Mouse (Mus musculus) left cerebral cortex, adult 18-20 months (tissue): Measurements from ENCODE around the gene Tle2. TPM values are rescaled to one million over a fixed set of nuclear protein-coding genes. Genes with fewer than 3 reads are reported as not detected.

Source experiments
- DNase-seq, 2 experiments: peaks; one replicate each; pipeline ENCODE4 v3.0.0; 2021 to 2022; ENCODE audit warnings: low spot score in 2 of 2, mixed read lengths in 1 of 2
- total RNA-seq, 2 experiments: library from RNA; stranded (reverse); gene quantifications; 2 replicates each; pipeline ENCODE4 v1.2.3; 2021

Gene Tle2
- total RNA-seq, 2 experiments from 2014 or later: 41.3 to 42.4 TPM

- no peak for DNase-seq
Observed at GRCm38 (mm10) chr10:81553232-81553631, 21.1 kb upstream of the Tle2 start.

DNA sequence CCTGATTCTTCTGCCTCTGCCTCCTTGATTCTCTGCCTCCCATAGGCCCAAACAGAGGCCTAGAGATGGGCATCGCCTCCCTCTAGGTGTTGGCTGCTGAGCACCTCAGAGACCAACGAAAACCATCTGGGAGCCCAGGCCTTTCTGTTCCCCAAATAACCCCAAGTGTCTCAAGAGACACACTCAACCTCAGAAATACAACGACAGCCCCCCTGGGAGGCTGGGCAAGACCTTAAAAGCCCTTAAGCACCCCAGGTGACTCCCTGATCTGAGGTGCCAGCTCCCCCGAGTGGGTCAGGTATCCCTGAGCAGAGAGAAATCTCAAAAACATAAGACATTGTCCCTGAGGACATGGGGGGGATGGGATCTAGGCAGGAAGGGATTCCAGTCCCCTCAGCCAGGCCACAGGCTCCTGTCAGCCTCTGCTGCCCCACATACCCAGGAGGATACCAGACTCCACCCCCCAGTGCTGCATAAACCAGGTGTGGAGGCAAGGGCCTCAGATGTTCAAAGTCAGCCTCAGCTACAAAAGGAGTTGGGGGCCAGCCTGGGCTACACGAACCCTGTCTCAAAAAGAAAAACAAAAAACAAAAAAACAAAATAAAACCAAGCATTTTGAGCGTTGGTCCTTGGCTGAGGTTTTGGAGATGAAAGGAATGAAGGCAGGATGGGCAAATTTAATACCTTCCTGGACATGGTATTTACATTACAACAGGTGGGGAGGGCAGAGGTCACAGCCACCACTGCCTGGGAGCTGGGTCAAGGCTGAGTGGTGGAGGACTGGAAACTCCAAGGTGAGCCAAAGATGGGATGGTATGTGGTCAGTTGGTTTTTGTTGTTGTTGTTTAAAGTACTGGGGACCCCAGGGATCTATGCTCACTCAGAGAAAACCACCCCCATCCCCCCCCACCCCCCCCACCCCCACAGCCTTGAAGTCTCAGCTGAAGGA lies 20.3 kb upstream of the Tle2 start:
- DNase-seq: no peak

GRCm38 (mm10) chr10:81556282-81556681 lies 18.1 kb upstream of the Tle2 start:
- no peak for DNase-seq

GRCm38 (mm10) chr10:81557491-81557890 lies 16.9 kb upstream of the Tle2 start:
- DNase-seq: no peak

DNA sequence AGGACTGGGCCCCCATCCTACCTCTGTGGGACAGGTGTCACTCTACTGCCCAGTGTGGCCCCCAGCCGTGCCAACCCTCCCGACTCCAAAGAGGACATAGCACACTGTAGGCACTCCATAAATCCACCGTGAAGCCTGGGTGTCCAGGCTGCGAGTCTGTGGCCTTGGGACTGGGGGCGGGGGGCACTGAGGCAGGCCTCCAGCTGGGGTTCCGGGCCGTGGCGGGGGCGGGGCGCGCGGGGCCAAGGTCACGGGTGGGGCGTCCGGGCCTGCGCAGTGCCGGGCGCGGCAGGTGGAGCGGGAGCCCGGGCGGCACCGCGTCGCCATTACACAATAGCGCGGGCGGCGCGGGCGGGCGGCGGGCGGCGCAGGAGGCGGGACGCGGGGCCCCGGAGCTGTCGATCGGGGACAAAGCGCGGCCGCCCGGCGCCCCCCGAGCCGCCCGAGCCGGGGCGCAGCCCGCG lies 15.2 kb upstream of the Tle2 start, which contains the start of gene Aes:
Gene Aes, plus strand, starts transcription at position 326 of the 464 bp plus-strand sequence.
- DNase-seq: peak; percentile 66 to 82

DNA sequence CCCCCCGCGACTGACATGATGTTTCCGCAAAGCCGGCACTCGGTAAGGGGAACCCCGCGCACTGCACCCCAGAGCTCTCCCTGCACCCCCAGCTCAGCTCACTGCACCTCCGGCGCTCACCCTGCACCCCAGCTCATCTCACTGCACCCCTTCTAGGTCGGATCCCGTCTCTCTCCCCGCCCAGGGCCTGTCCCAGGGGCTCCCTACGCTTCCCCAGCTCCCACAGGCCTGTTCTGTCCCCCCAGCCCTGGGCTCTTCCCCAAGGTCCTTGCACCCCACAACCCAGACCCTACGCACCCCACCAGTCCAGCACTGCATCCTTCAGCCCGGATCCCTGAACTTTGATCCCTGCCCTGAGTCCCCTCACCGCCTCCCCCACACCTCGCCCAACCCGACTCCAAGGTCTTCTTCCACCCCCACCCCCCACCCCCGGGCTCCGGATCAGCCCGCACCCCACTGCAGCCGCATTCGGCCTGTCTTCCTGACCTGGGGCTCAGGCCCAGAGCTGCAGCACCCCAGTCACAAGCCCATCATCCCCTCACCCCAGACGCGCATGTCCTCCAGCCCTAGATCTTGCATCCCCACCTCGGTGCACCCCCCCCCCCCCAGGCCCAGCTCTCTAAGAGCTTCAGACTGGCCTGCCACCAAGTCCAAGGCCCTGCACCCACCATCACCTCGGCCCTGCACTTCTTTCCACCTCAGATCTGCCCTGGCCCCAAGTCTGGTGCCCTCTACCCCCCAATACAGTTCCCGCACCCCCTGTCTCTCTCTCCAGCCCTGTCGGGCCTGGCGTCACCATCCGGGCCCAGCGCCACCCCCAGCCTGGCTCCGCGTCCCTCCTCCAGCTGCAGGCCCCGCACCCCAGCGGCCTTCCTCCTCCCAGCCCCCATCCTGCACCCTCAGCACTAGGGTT lies 14.5 kb upstream of the Tle2 start:
- DNase-seq: peak; percentile 80 to 87

GRCm38 (mm10) chr10:81560719-81561459 lies 13.5 kb upstream of the Tle2 start:
- DNase-seq: no peak

DNA sequence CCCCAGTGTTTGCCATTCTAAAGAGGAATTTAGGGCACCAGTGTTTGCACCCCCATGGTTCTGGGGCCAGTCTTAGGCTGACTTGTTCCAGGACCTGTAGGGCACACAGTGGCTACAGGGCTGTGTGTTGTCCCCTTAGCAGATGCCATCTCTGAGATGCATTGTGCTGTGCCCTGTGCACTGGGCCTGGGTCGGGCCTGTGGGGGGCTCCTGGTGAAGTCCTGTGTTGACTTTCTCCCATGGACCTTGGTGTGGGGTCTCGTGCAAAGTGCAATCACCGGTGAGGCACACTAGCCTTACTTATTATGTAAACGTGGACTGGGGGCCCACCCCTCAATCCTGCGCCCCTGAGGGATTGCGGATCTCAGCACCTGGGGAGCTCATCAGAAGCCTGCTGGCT lies 11.9 kb upstream of the Tle2 start:
- DNase-seq: no peak

DNA sequence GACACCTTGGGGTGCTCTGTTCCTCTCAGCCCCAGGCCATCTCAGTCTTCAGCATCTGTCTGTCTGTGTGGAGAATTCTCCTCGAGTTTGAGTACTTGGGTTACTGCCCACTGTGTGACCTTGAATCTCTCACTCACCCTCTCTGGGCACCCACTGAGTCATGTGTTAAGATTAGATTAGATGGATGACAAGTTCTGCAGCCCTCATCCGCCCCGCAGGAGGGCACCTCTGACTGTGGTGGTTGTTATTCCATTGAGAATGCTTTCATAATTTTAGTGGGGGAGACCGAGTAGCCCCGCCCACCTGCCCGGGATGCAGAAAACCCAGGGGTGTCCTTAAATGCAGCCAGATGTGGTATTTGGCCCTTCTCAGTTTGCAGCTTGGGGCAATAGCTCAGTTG lies 10.9 kb upstream of the Tle2 start:
- no peak for DNase-seq

GRCm38 (mm10) chr10:81564216-81564615 lies 10.1 kb upstream of the Tle2 start:
- no peak for DNase-seq

GRCm38 (mm10) chr10:81564734-81565133 lies 9.6 kb upstream of the Tle2 start:
- peak; percentile 63 to 67 for DNase-seq

DNA sequence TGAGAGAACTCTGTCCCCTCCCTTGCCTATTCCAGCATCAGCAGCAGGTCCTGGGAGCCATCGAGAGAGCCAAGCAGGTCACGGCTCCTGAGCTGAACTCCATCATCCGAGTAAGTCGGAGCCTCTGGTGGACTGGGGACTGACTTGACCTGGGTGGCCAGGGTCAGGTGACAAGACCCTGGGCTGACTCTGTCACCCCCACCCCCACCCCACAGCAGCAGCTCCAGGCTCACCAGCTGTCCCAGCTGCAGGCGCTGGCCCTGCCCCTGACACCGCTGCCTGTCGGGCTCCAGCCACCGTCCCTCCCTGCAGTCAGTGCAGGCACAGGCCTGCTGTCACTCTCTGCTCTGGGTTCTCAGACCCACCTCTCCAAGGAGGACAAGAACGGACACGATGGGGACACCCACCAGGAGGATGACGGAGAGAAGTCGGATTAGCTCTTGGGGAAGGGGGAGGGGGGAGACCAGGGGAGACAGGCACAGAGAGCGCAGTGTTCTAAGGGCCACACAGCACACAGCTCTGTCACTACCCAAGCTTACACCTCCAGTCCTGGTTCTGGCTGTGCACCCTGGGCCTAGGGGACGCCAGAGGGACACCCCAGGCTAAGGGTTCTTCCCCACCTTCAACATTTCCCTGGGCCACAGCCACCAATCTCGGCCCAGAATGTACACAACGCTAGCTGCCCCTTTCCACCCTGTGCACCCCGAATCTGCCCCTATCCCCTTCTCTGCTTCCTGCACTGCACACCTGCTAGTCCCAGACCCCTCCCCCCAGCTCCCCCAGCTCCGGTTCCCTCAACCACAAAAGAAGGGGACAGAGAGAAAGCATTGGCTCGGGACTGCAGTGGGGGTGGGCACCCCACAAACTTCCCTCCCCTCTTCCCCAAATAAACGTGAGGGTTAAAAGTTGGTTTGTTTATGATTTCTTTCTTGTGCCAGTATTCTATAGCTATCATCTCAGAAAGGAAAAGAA lies 8.8 kb upstream of the Tle2 start:
- no peak for DNase-seq

DNA sequence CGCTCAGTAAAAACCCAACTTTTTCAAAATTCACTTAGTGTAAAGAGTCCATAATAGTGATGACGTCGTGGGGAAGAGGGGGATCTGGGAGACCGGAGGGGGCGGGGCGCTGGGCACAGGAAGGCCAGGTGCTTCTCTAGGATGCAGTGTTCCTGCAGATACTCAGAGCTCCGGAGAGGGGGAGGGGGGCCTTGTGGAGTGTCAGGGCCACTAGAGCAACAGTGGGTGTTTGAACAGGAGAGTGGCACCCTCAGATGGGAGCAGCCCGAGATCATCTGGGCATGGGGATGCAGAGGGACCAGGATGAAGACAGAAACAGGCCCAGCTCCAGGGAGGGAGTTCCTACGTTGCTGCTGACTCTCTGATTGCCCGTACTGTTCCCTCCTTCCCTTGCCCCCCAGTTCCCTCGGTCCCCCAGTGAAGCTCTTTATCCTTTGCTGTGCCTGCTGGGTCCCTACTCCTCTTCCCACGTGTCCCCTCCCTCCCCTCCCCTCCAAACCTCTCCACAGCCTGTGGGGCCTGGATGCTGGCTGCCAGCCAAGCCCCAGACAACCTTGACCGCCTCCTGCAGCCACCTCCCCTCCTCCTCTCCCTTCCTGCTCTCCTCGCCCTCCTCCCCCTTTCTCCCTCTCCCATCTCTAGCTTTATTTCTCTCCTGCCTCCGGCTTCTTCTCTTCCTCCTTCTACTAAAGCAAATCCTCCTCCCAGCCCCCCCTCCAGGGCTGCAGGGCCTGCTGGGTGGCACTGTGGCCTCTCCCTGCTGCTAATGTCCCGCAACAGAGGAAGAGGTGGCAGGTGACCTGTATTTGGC lies 5.8 kb upstream of the Tle2 start:
- no peak for DNase-seq

DNA sequence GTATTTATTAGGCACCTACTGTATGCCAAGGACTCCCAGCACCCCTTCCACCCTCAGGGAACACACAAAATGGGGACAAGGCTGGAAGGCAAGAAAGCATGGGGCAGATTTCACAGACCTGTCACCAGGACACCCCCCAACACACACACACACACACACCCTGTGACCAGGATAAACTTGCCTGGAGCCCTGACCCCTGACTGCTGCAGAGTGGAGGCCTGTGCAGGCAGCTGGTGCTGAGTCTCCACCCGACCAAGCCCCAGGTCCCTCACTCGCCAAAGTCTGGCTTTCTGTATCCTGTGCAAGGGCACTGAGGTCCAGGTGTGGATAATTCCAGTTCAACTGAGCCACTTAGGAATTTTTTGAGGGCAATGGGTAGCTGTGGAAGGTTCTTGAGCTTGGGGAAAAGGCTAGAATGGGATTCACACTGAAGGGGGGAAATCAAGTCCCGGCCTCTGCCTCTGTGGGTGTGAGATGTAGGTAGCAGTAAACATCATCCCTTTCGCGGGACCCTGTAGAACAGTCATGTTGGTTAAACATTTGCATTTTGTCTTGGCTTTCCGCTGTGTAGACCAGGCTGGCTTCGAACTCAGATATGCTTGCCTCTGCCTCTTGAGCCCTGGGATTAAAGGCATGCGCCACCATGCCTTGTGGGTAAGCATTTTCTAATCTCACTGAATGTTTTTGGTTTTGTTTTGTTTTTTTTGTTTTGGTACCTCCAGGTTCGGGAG lies 4.7 kb upstream of the Tle2 start:
- no peak for DNase-seq

DNA sequence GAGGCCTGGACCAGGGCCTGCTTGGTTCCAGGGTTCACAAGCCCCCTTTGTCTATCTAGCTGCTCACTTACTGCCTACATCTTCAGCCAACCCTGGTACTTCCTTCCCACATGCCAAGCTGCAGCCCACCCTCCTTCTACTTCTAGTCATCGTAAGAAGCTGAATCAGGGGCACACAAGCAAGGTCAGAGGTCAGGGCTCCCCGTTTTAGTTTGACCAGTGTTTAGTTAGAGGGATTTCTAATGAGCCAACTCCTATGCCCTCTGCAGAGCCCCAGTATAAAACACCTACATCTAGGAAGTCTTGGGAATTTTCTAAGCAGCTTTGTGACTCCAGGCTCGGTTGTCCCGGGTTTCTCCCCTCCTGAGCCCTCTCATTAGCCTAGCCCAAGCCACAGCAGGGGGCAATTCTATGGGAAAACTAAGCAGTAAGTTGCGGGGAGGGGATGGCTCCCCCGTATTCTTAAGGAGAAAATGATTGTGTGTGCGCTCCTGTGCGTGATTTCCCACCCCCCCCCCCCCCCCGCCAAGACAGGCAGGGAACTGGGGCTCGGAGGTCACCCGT lies 4.0 kb upstream of the Tle2 start:
- DNase-seq: no peak

- peak; percentile 93 to 95 for DNase-seq
Observed at GRCm38 (mm10) chr10:81570831-81571500, 3.4 kb upstream of the Tle2 start.

GRCm38 (mm10) chr10:81571501-81571876 lies 2.9 kb upstream of the Tle2 start:
- DNase-seq: peak; percentile 98 to 99
